Mouse (Mus musculus) telencephalon, adult 2 months (tissue): ENCODE results near the gene Scgb2b18.
"Not testable (repeated sequence)": the region's sequence is repeated elsewhere in the genome, so short reads cannot be mapped to it uniquely, and the experiment has no call there.

Experiments used
- DNase-seq: peaks from one replicate; pipeline ENCODE4 v3.0.0-alpha.2; 2011; ENCODE audit warnings: low read depth, low spot score

The Scgb2b18 gene

GRCm38 (mm10) chr7:33173764-33174163 is at the start of gene Scgb2b18:
TSS of gene Scgb2b18 (minus strand) at chr7:33173864.
- DNase-seq, result not testable (repeated sequence)

GRCm38 (mm10) chr7:33185268-33185667 is 11.6 kb upstream of the Scgb2b18 start, which contains the start of gene Scgb1b18:
TSS of gene Scgb1b18 (plus strand) at chr7:33185568.
- not testable (repeated sequence) for DNase-seq
